Mouse (Mus musculus): ENCODE data around the gene Tomm40l.

Tomm40l gene

GRCm38 (mm10) chr1:171193911-171194830, 28.1 kb downstream of the Tomm40l start:
- no peak for DNase-seq (ENCODE audit: low spot score in 2 of 2)

- no peak for DNase-seq (ENCODE audit: low spot score in 2 of 2)
These were observed 29.0 kb downstream of the Tomm40l start for GRCm38 (mm10) chr1:171193093-171193840.

GRCm38 (mm10) chr1:171192283-171192682, 30.0 kb downstream of the Tomm40l start:
- no peak for DNase-seq (ENCODE audit: low spot score in 2 of 2)

- no peak for DNase-seq (ENCODE audit: low spot score in 2 of 2)
These were observed 31.5 kb downstream of the Tomm40l start for GRCm38 (mm10) chr1:171190832-171191231.

GRCm38 (mm10) chr1:171189476-171190114, 32.7 kb downstream of the Tomm40l start:
- no peak for DNase-seq (ENCODE audit: low spot score in 2 of 2)

GRCm38 (mm10) chr1:171189046-171189445, 33.3 kb downstream of the Tomm40l start:
- DNase-seq (ENCODE audit: low spot score in 2 of 2) = no peak

- no peak for DNase-seq (ENCODE audit: low spot score in 2 of 2)
These were observed 34.2 kb downstream of the Tomm40l start for GRCm38 (mm10) chr1:171187851-171188700.

GRCm38 (mm10) chr1:171185655-171186054, 36.7 kb downstream of the Tomm40l start:
- no peak for DNase-seq (ENCODE audit: low spot score in 2 of 2)

- no peak for DNase-seq (ENCODE audit: low spot score in 2 of 2)
These were observed 38.0 kb downstream of the Tomm40l start for GRCm38 (mm10) chr1:171184314-171184713.

- DNase-seq (ENCODE audit: low spot score in 2 of 2) = no peak
These were observed 38.7 kb downstream of the Tomm40l start for GRCm38 (mm10) chr1:171183620-171184019.

GRCm38 (mm10) chr1:171183025-171183424, 39.3 kb downstream of the Tomm40l start:
- no peak for DNase-seq (ENCODE audit: low spot score in 2 of 2)

GRCm38 (mm10) chr1:171179487-171180171, 42.7 kb downstream of the Tomm40l start:
- DNase-seq (ENCODE audit: low spot score in 2 of 2) = no peak

- DNase-seq (ENCODE audit: low spot score in 2 of 2) = no peak
These were observed 49.5 kb downstream of the Tomm40l start for GRCm38 (mm10) chr1:171172779-171173178.

- DNase-seq (ENCODE audit: low spot score in 2 of 2) = no peak
These were observed 51.2 kb downstream of the Tomm40l start for GRCm38 (mm10) chr1:171171138-171171537.

- no peak for DNase-seq (ENCODE audit: low spot score in 2 of 2)
These were observed 52.4 kb downstream of the Tomm40l start for GRCm38 (mm10) chr1:171169913-171170312.

- DNase-seq (ENCODE audit: low spot score in 2 of 2) = no peak
These were observed 53.4 kb downstream of the Tomm40l start for GRCm38 (mm10) chr1:171168906-171169305.

All from frontal cortex, postnatal 36 days (tissue).